Mouse (Mus musculus) olfactory bulb, adult 2 months (tissue): Measurements from ENCODE around the gene Ostf1. TPM values are rescaled to one million over a fixed set of nuclear protein-coding genes. Genes with fewer than 3 reads are reported as not detected.

ENCODE experiments used
- H3K27ac ChIP-seq: fragments of 200-500 bp; 2 replicates; pipeline ENCODE4 v1.5.1; 2012; ENCODE audit warnings: low read depth, low read length; ENCODE audit not compliant: insufficient read depth
- H3K4me1 ChIP-seq: fragments of 200-500 bp; 2 replicates; pipeline ENCODE4 v1.6.1; 2012; ENCODE audit warnings: low read length; ENCODE audit not compliant: control insufficient read depth, insufficient read depth
- H3K4me3 ChIP-seq: fragments of 200-500 bp; 2 replicates; pipeline ENCODE4 v1.5.1; 2012; ENCODE audit warnings: mild to moderate bottlenecking, low read depth, low read length, moderate library complexity; ENCODE audit not compliant: insufficient read depth
- CTCF ChIP-seq: fragments of 200-500 bp; IDR thresholded peaks from 2 replicates; pipeline ENCODE4 v1.5.1; 2012; ENCODE audit warnings: low read depth, mild to moderate bottlenecking, low read length, moderate library complexity; ENCODE audit not compliant: insufficient read depth
- POLR2A ChIP-seq: fragments of 200-500 bp; IDR thresholded peaks from 2 replicates; pipeline ENCODE4 v1.6.1; 2012; ENCODE audit warnings: mild to moderate bottlenecking, low read depth, low read length, moderate library complexity; ENCODE audit not compliant: insufficient read depth
- WGBS: fragments of 180-500 bp; shearing (Covaris S2); methylation state at CpG from one replicate; pipeline ENCODE4 v1.1.7; 2018; 5-methylcytosine and 5-hydroxymethylcytosine counted together
- polyA plus RNA-seq: library from polyadenylated mRNA; stranded (reverse); fragments of >200 nt; gene quantifications from 2 replicates; pipeline ENCODE4 v1.2.4, GENCODE M21; 2012; ENCODE audit warnings: low replicate concordance; ENCODE audit not compliant: missing spikeins, insufficient read depth, insufficient read length

The Ostf1 gene
- polyA plus RNA-seq, 1 experiment = not detected

DNA sequence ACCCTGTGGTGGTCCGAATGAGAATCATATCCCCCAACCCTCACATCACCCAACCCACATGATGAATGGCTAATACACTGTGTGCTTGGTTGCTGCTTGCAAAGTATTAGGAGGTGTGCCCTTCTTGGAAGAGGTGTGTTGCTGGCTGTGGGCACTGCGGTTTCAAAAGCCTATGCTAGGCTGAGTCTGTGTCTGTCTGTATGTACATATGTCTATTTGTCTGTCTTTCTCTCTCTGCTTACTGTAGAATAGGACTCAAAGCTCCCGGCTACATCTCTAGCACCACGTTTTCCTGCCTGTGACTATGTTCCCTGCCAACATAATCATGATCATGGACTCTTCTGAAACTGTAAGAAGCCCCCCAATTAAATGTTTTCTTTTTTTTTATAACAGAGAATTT, 47.9 kb downstream of the Ostf1 start:
- no peak overlapping the region for H3K4me3 ChIP-seq
- no peaks in the 10 kb centered on the region for H3K4me1 ChIP-seq
- H3K27ac ChIP-seq = no peak overlapping the region
- WGBS = 94% methylated on average over 4 of the region's 4 CpGs
- TF ChIP-seq CTCF = no peak
- TF ChIP-seq POLR2A = no peak

DNA sequence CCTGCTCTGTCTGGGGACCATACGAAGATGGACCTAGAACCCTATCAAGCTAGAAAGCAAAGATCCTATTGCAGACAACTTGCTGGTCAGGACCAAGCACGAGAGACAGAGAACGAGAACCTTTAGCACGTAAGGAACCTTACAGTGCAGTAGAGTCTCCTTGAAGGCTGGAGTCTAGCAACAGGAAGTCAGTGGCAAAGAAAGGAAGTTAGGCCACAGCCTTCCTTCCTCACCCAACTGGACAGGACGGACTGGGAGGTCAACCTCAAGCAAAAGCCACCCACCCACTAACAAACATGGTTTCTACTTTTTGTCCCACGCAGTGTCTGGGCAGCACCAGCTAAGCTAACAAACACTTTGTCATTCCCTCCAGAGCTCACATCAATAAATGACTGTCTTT, 48.7 kb downstream of the Ostf1 start:
- TF ChIP-seq CTCF = no peak
- no peak for TF ChIP-seq POLR2A
- 91% methylated on average over 6 of the region's 6 CpGs for WGBS
- Histone ChIP-seq H3K27ac (no peak overlapping the region), H3K4me1 (no peaks in the 10 kb centered on the region), H3K4me3 (no peak overlapping the region)

DNA sequence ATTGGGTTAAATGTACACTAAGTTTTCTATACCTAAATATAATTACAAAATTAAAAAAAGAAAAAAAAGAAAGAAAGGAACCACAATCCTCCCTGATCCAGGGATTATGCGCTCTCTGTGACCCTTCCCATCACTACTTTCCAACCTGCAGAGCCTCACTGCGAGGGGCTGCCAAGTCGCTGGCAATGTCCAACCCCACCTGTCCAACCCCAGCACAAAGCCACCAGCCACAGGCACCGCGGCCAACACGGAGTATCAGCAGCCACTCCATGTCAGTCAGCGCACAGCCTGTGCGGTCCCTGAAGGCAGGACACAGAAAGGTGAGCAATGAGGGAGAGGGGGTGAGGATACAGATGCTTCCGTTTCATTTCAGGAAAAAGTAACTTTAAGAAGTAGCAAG, 49.4 kb downstream of the Ostf1 start:
- 98% methylated on average over 9 of the region's 9 CpGs for WGBS
- Histone ChIP-seq H3K4me3 (no peak overlapping the region), H3K4me1 (no peaks in the 10 kb centered on the region), H3K27ac (no peak overlapping the region)
- TF ChIP-seq CTCF (no peak), POLR2A (no peak)

DNA sequence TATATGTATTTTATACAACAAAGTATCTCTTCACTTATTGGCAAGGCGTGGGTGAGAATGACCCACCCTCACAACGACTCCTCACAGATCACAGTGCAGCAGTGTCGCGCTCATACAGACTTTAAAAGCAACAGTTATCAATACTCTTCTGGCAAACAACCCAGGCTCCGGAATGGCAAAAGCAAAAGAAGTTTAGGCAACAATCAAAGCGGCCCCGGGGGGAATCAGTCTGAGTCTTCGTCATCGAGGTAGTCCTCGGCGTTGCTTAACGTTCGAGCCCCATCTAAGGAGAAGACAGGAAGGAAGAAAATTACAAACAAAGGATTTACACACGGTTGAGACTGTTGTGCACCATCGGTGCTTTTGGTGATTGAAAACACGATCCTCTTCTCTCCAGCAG, 50.6 kb downstream of the Ostf1 start:
- no peak overlapping the region for H3K4me3 ChIP-seq
- 92% methylated on average over 16 of the region's 16 CpGs for WGBS
- no peaks in the 10 kb centered on the region for H3K4me1 ChIP-seq
- H3K27ac ChIP-seq = no peak overlapping the region
- TF ChIP-seq POLR2A (no peak), CTCF (no peak)

DNA sequence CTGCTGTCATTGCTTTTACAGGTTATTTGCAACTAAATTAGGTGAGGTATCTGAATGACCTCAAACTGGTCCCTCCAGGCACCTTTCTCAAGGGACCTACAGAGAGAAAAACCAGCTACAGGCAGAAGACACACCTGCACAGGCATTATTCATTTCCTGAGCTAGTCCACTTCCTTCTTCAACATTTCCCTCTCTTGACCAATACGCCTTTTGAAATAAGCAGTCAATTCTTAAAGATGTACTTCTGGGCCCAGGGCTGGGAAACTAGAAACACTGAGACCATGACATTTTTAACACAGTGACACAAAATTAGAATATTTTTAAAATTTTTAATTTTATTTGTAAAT, 52.6 kb downstream of the Ostf1 start:
- Histone ChIP-seq H3K4me1 (no peaks in the 10 kb centered on the region), H3K4me3 (no peak overlapping the region), H3K27ac (no peak overlapping the region)
- 97% methylated on average over 1 of the region's 1 CpGs for WGBS
- TF ChIP-seq CTCF = no peak

DNA sequence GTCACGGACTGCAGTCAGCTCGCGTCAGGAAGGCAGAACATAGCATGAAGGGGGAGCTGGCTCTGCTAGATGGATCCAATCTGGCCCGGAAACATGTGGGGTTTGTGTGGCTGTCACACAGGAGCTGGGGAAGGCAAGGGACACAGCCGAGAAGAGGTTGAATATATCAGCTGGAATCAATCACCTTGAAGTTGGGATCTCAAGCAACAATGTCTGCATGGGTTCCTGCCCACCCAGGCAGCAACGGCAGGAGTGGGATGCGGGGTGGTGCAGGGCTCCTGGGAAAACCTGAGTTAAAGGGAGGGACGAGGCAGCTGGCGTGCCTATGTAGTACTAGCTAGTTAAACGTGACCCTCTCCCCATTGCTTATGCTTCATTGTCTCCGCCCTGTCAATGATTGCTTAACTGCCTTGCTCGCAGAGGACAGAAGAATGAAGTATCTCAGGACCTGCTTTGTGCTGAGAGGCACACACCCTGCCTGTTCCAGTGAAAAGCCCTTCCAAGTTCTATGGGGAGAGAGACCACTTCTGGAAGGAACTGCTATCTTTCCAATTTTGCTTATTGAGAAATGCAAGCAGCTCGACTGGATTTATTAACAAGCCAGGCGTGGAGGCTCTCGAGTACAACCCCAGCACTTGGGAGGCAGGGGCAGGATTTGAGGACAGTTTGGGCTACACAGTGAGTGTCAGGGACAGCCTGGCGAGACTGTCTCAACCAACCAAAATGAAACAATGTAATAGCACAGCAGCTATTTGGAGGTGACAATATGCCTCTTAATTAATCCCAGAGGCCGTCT, 53.2 kb downstream of the Ostf1 start:
- no peak for TF ChIP-seq CTCF
- TF ChIP-seq POLR2A = no peak
- Histone ChIP-seq H3K4me1 (no peaks in the 10 kb centered on the region), H3K4me3 (no peak overlapping the region), H3K27ac (no peak overlapping the region)
- WGBS = 72% methylated on average over 17 of the region's 17 CpGs

DNA sequence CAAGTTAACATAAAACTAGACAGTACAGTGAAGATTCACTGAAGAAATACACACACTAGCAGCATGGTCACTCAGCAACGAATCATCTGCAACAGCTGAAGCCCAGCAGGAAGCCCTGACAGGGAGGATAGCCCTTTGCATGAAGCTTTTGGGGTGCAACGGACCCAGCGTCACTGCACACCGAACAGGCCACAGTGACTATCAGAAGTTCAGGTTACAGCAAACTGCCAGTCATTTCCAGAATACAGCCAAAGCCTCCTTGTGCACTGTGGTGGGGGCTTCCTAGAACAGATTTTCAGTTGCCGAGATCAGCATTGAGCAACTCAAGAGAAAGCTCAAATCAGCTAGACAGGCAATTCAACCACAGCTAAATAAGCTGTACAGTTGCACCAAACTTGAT, 54.3 kb downstream of the Ostf1 start:
- Histone ChIP-seq H3K4me3 (no peak overlapping the region), H3K4me1 (no peaks in the 10 kb centered on the region), H3K27ac (no peak overlapping the region)
- TF ChIP-seq POLR2A = no peak
- no peak for TF ChIP-seq CTCF
- WGBS = 80% methylated on average over 5 of the region's 5 CpGs

DNA sequence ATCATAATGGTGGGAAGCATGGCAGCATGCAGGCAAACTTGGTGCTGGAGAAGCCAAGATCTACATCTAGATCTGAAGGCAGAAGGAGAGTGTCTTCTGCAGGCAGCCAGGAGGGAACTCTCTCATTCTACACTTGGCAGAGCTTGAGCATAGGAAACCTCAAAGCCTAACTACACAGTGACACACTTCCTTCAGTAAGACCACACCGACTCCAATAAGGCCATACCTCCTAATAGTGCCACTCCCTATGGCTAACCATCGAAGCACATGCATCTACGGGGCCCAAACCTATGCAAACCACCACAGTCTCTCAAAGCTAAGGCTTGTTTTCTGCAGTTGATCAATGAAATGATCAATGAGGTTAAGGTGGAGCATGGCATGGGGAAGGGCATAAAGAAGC, 55.7 kb downstream of the Ostf1 start:
- Histone ChIP-seq H3K4me3 (no peak overlapping the region), H3K27ac (no peak overlapping the region), H3K4me1 (no peaks in the 10 kb centered on the region)
- 94% methylated on average over 3 of the region's 3 CpGs for WGBS
- TF ChIP-seq POLR2A = no peak
- no peak for TF ChIP-seq CTCF

DNA sequence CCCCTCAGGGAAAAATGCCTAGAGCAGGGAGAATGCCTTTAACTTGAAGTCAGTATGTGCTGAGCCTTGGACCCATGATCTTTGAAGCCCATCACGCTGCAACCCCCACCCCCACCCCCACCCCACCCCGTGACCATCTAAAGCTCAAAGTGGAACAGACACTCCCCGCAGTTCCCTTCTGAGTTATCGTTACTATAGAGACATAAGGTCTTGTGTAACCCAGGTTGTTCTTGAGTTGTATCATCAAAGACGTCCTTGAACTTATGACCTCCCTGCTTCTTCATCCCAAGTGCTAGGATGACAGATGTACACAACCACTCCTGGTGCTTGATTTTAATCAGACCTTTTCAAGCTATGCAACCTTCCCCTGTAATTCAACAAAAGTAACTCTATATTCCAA, 57.7 kb downstream of the Ostf1 start:
- Histone ChIP-seq H3K4me1 (no peaks in the 10 kb centered on the region), H3K27ac (no peak overlapping the region), H3K4me3 (no peak overlapping the region)
- 85% methylated on average over 5 of the region's 5 CpGs for WGBS
- TF ChIP-seq CTCF (no peak), POLR2A (no peak)

DNA sequence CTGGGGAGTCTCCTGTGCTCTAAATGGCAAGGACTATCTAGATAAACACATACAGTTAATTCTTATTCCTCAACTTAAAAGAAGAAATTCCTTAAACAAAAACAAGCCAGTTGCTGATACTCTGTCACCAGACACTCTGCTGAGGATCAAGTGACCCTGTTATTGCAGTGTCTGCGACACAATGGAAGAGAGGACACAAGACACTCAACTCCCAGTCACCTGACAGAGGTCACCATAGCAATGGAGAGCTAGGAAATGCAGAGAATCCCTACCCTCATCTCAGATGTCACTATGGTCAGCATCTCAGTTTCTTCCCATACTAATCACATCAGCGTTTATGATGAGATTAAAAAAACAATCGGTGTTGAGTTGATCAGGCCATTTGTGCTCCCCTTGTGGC, 58.2 kb downstream of the Ostf1 start:
- Histone ChIP-seq H3K4me3 (no peak overlapping the region), H3K27ac (no peak overlapping the region), H3K4me1 (no peaks in the 10 kb centered on the region)
- no peak for TF ChIP-seq POLR2A
- TF ChIP-seq CTCF = no peak
- WGBS = 84% methylated on average over 3 of the region's 3 CpGs
